Mouse (Mus musculus) liver, embryonic 14.5 days (tissue): Measurements from ENCODE around the gene Dctd. TPM values are rescaled to one million over a fixed set of nuclear protein-coding genes. Genes with fewer than 3 reads are reported as not detected.

ENCODE experiments used
- ATAC-seq: fragments of 200-750 bp; cut with Nextera tagmentation; 2 replicates; pipeline ENCODE4 v1.8.0; 2017; ENCODE audit warnings: moderate number of reproducible peaks, mild to moderate bottlenecking, moderate library complexity; ENCODE audit not compliant: insufficient read depth
- DNase-seq, 3 experiments: peaks; one replicate each; pipeline ENCODE4 v3.0.0-alpha.2; 2012 to 2013; ENCODE audit warnings: low read depth in 3 of 3, low spot score in 3 of 3
- H3K27ac ChIP-seq: fragments of 300-500 bp; sonication (generic); 2 replicates; pipeline ENCODE4 v1.5.1; 2014; ENCODE audit warnings: moderate library complexity, mild to moderate bottlenecking, control low read depth, inconsistent platforms
- H3K27me3 ChIP-seq: fragments of 300-500 bp; sonication (generic); 2 replicates; pipeline ENCODE4 v1.6.1; 2014; ENCODE audit warnings: mild to moderate bottlenecking, low read length, moderate library complexity; ENCODE audit not compliant: control insufficient read depth, insufficient read depth
- H3K36me3 ChIP-seq: fragments of 300-500 bp; sonication (generic); replicated peaks from 2 replicates; pipeline ENCODE4 v1.6.1; 2014; ENCODE audit warnings: low read depth; ENCODE audit not compliant: control insufficient read depth, insufficient read depth
- H3K4me1 ChIP-seq, 2 experiments: fragments of 200-500 bp in 1 of 2; fragments of 300-500 bp in 1 of 2; sonication (generic) in 1 of 2; replicated peaks; 2 replicates each; pipeline ENCODE4 v1.6.1; 2012 to 2014; ENCODE audit warnings: antibody characterized with exemption in 1 of 2, inconsistent platforms in 1 of 2, low read length in 1 of 2; ENCODE audit not compliant: control insufficient read depth in 2 of 2, insufficient read depth in 2 of 2
- H3K4me2 ChIP-seq: fragments of 300-500 bp; sonication (generic); 2 replicates; pipeline ENCODE4 v1.6.1; 2014; ENCODE audit warnings: low read depth, mild to moderate bottlenecking, control low read depth, moderate library complexity
- H3K4me3 ChIP-seq, 2 experiments: fragments of 200-500 bp in 1 of 2; fragments of 300-500 bp in 1 of 2; sonication (generic) in 1 of 2; 2 replicates each; pipeline ENCODE4 v1.5.1; 2012 to 2014; ENCODE audit warnings: low read depth in 2 of 2, low read length in 2 of 2, mild to moderate bottlenecking in 2 of 2, control low read depth in 1 of 2, inconsistent platforms in 1 of 2, moderate library complexity in 1 of 2; ENCODE audit not compliant: insufficient read depth in 1 of 2
- H3K9ac ChIP-seq: fragments of 300-500 bp; sonication (generic); replicated peaks from 2 replicates; pipeline ENCODE4 v1.6.1; 2014; ENCODE audit warnings: mild to moderate bottlenecking, control low read depth, moderate library complexity
- H3K9me3 ChIP-seq: fragments of 300-500 bp; sonication (generic); 2 replicates; pipeline ENCODE4 v1.6.1; 2016; ENCODE audit warnings: low read length, mixed read lengths; ENCODE audit not compliant: control insufficient read depth
- CTCF ChIP-seq: IDR thresholded peaks from 2 replicates; pipeline ENCODE4 v1.5.1; 2016; ENCODE audit warnings: antibody characterized with exemption, low read depth, control low read depth
- EP300 ChIP-seq: IDR thresholded peaks from 2 replicates; pipeline ENCODE4 v1.6.1; 2016; ENCODE audit warnings: antibody characterized with exemption, low read depth
- WGBS: fragments of 180-500 bp; shearing (Covaris S2); extraction: QIAGEN DNeasy Blood & Tissue Kit; methylation state at CpG from one replicate; pipeline ENCODE4 v1.1.7; 2014; ENCODE audit not compliant: insufficient replicate concordance; 5-methylcytosine and 5-hydroxymethylcytosine counted together
- polyA plus RNA-seq, 2 experiments: library from polyadenylated mRNA; depleted of rRNA in 1 of 2; stranded (reverse) in 1 of 2; unstranded in 1 of 2; fragments of >200 nt; fragmentation: Nextera tagmentation in 1 of 2; extraction: Ambion mirVana in 1 of 2; gene quantifications; 2 replicates each; pipeline versions ENCODE4 v1.2.1 to v1.2.3; 2012 to 2014

Dctd gene
- 12.1 and 13.3 TPM in 2 replicates for polyA plus RNA-seq (2012; rRNA removed)
- polyA plus RNA-seq (2014; fragmentation: Nextera tagmentation; extraction: Ambion mirVana): 7.5 and 7.6 TPM in 2 replicates

DNA sequence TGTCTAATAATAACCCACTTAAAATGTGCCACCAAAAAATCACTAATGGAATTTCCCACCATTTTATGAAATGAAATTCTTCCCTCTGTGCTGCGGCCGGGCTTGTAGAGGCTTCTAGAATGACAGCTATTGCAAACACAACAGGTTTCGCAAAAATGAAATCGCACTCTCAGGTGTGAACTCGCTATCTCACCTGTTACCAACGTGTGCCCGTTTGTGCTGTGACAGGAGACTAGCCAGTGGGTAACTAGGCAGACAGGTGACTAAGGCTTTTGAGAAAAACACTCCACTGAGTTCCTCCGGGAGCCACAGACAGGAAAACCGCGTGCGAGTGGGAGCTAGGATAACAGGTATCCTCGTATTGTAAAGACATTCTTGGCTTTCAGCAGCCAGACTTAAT is at the start of gene Dctd:
TSS of gene Dctd (plus strand) at position 301 of the 400 bp plus-strand sequence.
- Histone ChIP-seq H3K36me3 (no peaks in the 10 kb centered on the region), H3K27me3 (no peaks in the 10 kb centered on the region), H3K9ac (no peak within 1 kb of the TSS), H3K4me3 (no peak within 1 kb of the TSS), H3K9me3 (no peaks in the 10 kb centered on the region), H3K27ac (no peak within 1 kb of the TSS), H3K4me2 (no peak within 1 kb of the TSS), H3K4me1 (0 out of 4 replicates have a peak, but pooled peaks cover 0 to 2% of the 10 kb centered on the region in 2 experiments)
- TF ChIP-seq EP300 (no peak), CTCF (no peak)
- ATAC-seq: no peak
- DNase-seq: no peak
- 72% methylated on average over 12 of the region's 12 CpGs for WGBS

DNA sequence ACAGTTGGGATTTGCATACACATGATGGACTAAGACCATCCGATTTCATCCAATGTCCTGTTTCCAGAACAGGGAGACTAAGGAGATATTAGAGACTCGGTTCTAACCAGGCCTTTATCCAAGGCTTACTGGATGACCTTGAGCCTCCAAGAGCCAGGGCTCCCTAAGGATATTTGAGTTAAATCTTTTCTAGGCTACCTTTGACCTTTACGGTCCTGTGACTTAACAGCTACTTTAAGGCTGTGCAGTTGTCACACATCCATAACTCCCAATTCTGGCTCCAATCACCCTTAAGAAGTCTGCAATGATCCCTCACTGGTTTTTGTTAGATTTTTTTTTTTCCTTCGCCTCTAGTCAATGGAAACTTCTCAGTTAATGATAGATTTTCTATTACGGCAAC is 45.3 kb upstream of the Dctd start:
- no peak for DNase-seq
- no peaks in the 10 kb centered on the region for H3K27me3 ChIP-seq
- H3K27ac ChIP-seq: no peak overlapping the region
- H3K4me3 ChIP-seq: no peak overlapping the region
- H3K36me3 ChIP-seq: no peaks in the 10 kb centered on the region
- TF ChIP-seq EP300 (no peak), CTCF (no peak)
- no peak for ATAC-seq
- H3K9ac ChIP-seq: no peak overlapping the region
- H3K4me1 ChIP-seq: no peaks in the 10 kb centered on the region
- no peaks in the 10 kb centered on the region for H3K9me3 ChIP-seq
- 62% methylated on average over 5 of the region's 5 CpGs for WGBS
- H3K4me2 ChIP-seq: no peak overlapping the region

DNA sequence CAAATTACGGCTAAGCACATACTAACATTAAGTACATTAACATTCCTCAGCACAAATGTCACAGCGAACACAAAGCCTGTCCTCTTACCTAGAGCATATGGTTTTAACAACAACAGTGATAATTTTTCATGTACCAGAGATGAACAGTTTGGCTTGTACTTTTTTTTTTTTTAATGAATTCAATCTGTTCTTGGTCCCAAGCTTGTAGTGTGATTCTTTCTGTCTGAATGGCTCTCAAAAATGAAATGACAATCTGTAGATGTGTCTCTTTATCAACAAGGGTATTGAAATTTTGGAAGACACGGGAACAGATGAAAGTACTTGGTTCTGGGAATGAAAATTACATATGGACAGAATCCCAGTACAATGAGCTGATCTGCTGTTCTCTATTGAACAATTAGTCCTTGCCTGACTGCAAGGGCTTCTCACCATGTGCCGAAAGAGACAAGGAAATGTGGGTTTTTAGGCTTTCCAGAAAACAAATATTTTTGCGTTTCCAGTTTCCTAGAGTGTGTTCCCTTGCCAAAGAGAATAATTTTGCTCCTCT is 35.3 kb upstream of the Dctd start:
- Histone ChIP-seq H3K4me3 (no peak overlapping the region), H3K36me3 (no peaks in the 10 kb centered on the region), H3K27ac (no peak overlapping the region), H3K4me2 (no peak overlapping the region), H3K27me3 (no peaks in the 10 kb centered on the region), H3K9me3 (no peaks in the 10 kb centered on the region), H3K9ac (no peak overlapping the region), H3K4me1 (no peaks in the 10 kb centered on the region)
- DNase-seq (no peak), ATAC-seq (no peak)
- TF ChIP-seq CTCF (no peak), EP300 (no peak)
- WGBS: 74% methylated on average over 5 of the region's 5 CpGs

GRCm38 (mm10) chr8:48074149-48074548 is 24.7 kb upstream of the Dctd start:
- no peaks in the 10 kb centered on the region for H3K36me3 ChIP-seq
- TF ChIP-seq EP300 (no peak), CTCF (no peak)
- H3K4me1 ChIP-seq: no peaks in the 10 kb centered on the region
- DNase-seq (no peak), ATAC-seq (no peak)
- 66% methylated on average over 2 of the region's 2 CpGs for WGBS
- no peak overlapping the region for H3K4me2 ChIP-seq
- no peak overlapping the region for H3K9ac ChIP-seq
- no peak overlapping the region for H3K4me3 ChIP-seq
- H3K27me3 ChIP-seq: no peaks in the 10 kb centered on the region
- no peak overlapping the region for H3K27ac ChIP-seq
- H3K9me3 ChIP-seq: no peaks in the 10 kb centered on the region

GRCm38 (mm10) chr8:48082343-48082742 is 16.5 kb upstream of the Dctd start:
- Histone ChIP-seq H3K9me3 (no peaks in the 10 kb centered on the region), H3K4me3 (no peak overlapping the region), H3K4me2 (no peak overlapping the region), H3K4me1 (no peaks in the 10 kb centered on the region), H3K27ac (no peak overlapping the region), H3K36me3 (no peaks in the 10 kb centered on the region), H3K27me3 (no peaks in the 10 kb centered on the region), H3K9ac (no peak overlapping the region)
- DNase-seq: no peak
- TF ChIP-seq EP300: no peak
- TF ChIP-seq CTCF: no peak
- 70% methylated on average over 10 of the region's 10 CpGs for WGBS
- no peak for ATAC-seq
